Mouse (Mus musculus): ENCODE measurements around the gene Cxadr. TPM values are rescaled to one million over a fixed set of nuclear protein-coding genes. Genes with fewer than 3 reads are reported as not detected.

Cxadr gene
- total RNA-seq, 2 experiments from 2014 or later: 61.4 to 61.8 TPM

- DNase-seq (ENCODE audit: low spot score in 2 of 2): no peak
Observed at GRCm38 (mm10) chr16:78305606-78306100, 4.4 kb downstream of the Cxadr start.

- no peak for DNase-seq (ENCODE audit: low spot score in 2 of 2)
Observed at GRCm38 (mm10) chr16:78306606-78307005, 5.3 kb downstream of the Cxadr start.

GRCm38 (mm10) chr16:78307476-78308192, 6.3 kb downstream of the Cxadr start:
- DNase-seq (ENCODE audit: low spot score in 2 of 2): no peak

GRCm38 (mm10) chr16:78309258-78309657, 8.0 kb downstream of the Cxadr start:
- no peak for DNase-seq (ENCODE audit: low spot score in 2 of 2)

GRCm38 (mm10) chr16:78313135-78313887, 12.0 kb downstream of the Cxadr start:
- DNase-seq (ENCODE audit: low spot score in 2 of 2): no peak

- DNase-seq (ENCODE audit: low spot score in 2 of 2): no peak
Observed at GRCm38 (mm10) chr16:78314026-78314425, 12.7 kb downstream of the Cxadr start.

GRCm38 (mm10) chr16:78316849-78317248, 15.6 kb downstream of the Cxadr start:
- peak; percentile 36 to 70 for DNase-seq (ENCODE audit: low spot score in 2 of 2)

- no peak for DNase-seq (ENCODE audit: low spot score in 2 of 2)
Observed at GRCm38 (mm10) chr16:78317960-78318359, 16.7 kb downstream of the Cxadr start.

- DNase-seq (ENCODE audit: low spot score in 2 of 2): no peak
Observed at GRCm38 (mm10) chr16:78319711-78320110, 18.4 kb downstream of the Cxadr start.

- DNase-seq (ENCODE audit: low spot score in 2 of 2): no peak
Observed at GRCm38 (mm10) chr16:78321559-78321958, 20.3 kb downstream of the Cxadr start.

GRCm38 (mm10) chr16:78322140-78322539, 20.9 kb downstream of the Cxadr start:
- DNase-seq (ENCODE audit: low spot score in 2 of 2): no peak

GRCm38 (mm10) chr16:78325972-78326848, 24.9 kb downstream of the Cxadr start:
- no peak for DNase-seq (ENCODE audit: low spot score in 2 of 2)

- no peak for DNase-seq (ENCODE audit: low spot score in 2 of 2)
Observed at GRCm38 (mm10) chr16:78327562-78327961, 26.3 kb downstream of the Cxadr start.

GRCm38 (mm10) chr16:78327999-78328398, 26.7 kb downstream of the Cxadr start:
- DNase-seq (ENCODE audit: low spot score in 2 of 2): no peak

- DNase-seq (ENCODE audit: low spot score in 2 of 2): no peak
Observed at GRCm38 (mm10) chr16:78337226-78337625, 35.9 kb downstream of the Cxadr start.

GRCm38 (mm10) chr16:78341356-78341755, 40.1 kb downstream of the Cxadr start:
- DNase-seq (ENCODE audit: low spot score in 2 of 2): no peak

- DNase-seq (ENCODE audit: low spot score in 2 of 2): no peak
Observed at GRCm38 (mm10) chr16:78342767-78343166, 41.5 kb downstream of the Cxadr start.

- DNase-seq (ENCODE audit: low spot score in 2 of 2): no peak
Observed at GRCm38 (mm10) chr16:78343792-78344191, 42.5 kb downstream of the Cxadr start.

GRCm38 (mm10) chr16:78346662-78347327, 45.5 kb downstream of the Cxadr start:
- no peak for DNase-seq (ENCODE audit: low spot score in 2 of 2)

GRCm38 (mm10) chr16:78347328-78347926, 46.1 kb downstream of the Cxadr start:
- no peak for DNase-seq (ENCODE audit: low spot score in 2 of 2)

All from layer of hippocampus, postnatal 14 days (tissue).